Mouse (Mus musculus) hindbrain, embryonic 14.5 days (tissue): ENCODE measurements around the gene Olfr1274-ps. TPM values are rescaled to one million over a fixed set of nuclear protein-coding genes. Genes with fewer than 3 reads are reported as not detected.
A peak's percentile ranks its signal among the peaks of the same experiment; 100 is the strongest.
"Not testable (repeated sequence)": the region's sequence is repeated elsewhere in the genome, so short reads cannot be mapped to it uniquely, and the experiment has no call there.

Source experiments
- ATAC-seq: fragments of 200-750 bp; cut with Nextera tagmentation; 2 replicates; pipeline ENCODE4 v1.8.0; 2017; ENCODE audit warnings: moderate number of reproducible peaks, mild to moderate bottlenecking, moderate TSS enrichment, moderate library complexity; ENCODE audit not compliant: low FRiP score
- DNase-seq: peaks from one replicate; pipeline ENCODE4 v3.0.0-alpha.2; 2015; ENCODE audit warnings: low spot score
- H3K27ac ChIP-seq: fragments of 300-500 bp; sonication (generic); 2 replicates; pipeline ENCODE4 v1.5.1; 2014; ENCODE audit warnings: mild to moderate bottlenecking, moderate library complexity
- H3K27me3 ChIP-seq: fragments of 300-500 bp; sonication (generic); 2 replicates; pipeline ENCODE4 v1.6.1; 2014; ENCODE audit warnings: mild to moderate bottlenecking, low read length, mixed read lengths; ENCODE audit not compliant: control insufficient read depth, insufficient read depth
- H3K36me3 ChIP-seq: fragments of 300-500 bp; sonication (generic); replicated peaks from 2 replicates; pipeline ENCODE4 v1.6.1; 2014; ENCODE audit not compliant: control insufficient read depth, insufficient read depth
- H3K4me1 ChIP-seq: fragments of 300-500 bp; sonication (generic); replicated peaks from 2 replicates; pipeline ENCODE4 v1.6.1; 2014; ENCODE audit warnings: antibody characterized with exemption, low read length, mixed read lengths; ENCODE audit not compliant: control insufficient read depth, insufficient read depth
- H3K4me2 ChIP-seq: fragments of 300-500 bp; sonication (generic); replicated peaks from 2 replicates; pipeline ENCODE4 v1.6.1; 2014; ENCODE audit warnings: mild to moderate bottlenecking, moderate library complexity
- H3K4me3 ChIP-seq: fragments of 300-500 bp; sonication (generic); replicated peaks from 2 replicates; pipeline ENCODE4 v1.5.1; 2014; ENCODE audit warnings: mild to moderate bottlenecking, low read length
- H3K9ac ChIP-seq: fragments of 300-500 bp; sonication (generic); 2 replicates; pipeline ENCODE4 v1.6.1; 2014
- H3K9me3 ChIP-seq: fragments of 300-500 bp; sonication (generic); 2 replicates; pipeline ENCODE4 v1.6.1; 2016; ENCODE audit warnings: low read length; ENCODE audit not compliant: control insufficient read depth
- WGBS: fragments of 180-500 bp; shearing (Covaris S2); extraction: QIAGEN DNeasy Blood & Tissue Kit; methylation state at CpG from one replicate; pipeline ENCODE4 v1.1.7; 2014; 5-methylcytosine and 5-hydroxymethylcytosine counted together
- polyA plus RNA-seq: library from polyadenylated mRNA; unstranded; fragments of >200 nt; fragmentation: Nextera tagmentation; extraction: Ambion mirVana; gene quantifications from 2 replicates; pipeline ENCODE4 v1.2.1, GENCODE M21; 2014

Olfr1274-ps gene
- not detected in 2 replicates for polyA plus RNA-seq

- H3K4me1 ChIP-seq, H3K4me2 ChIP-seq, H3K4me3 ChIP-seq, DNase-seq, H3K36me3 ChIP-seq, H3K9me3 ChIP-seq, H3K27ac ChIP-seq, H3K9ac ChIP-seq, H3K27me3 ChIP-seq, ATAC-seq: not testable (repeated sequence)
- 88% methylated on average over 5 of the region's 7 CpGs for WGBS
These were observed at the start of gene Olfr1274-ps for GRCm38 (mm10) chr2:90398633-90399107. TSS of gene Olfr1274-ps (plus strand) at chr2:90398683.

- H3K9ac ChIP-seq, H3K4me1 ChIP-seq, H3K36me3 ChIP-seq, H3K4me3 ChIP-seq, H3K27ac ChIP-seq, H3K27me3 ChIP-seq, H3K9me3 ChIP-seq, H3K4me2 ChIP-seq, ATAC-seq, DNase-seq: not testable (repeated sequence)
- no CpG with 5 or more reads among the region's 6 CpGs for WGBS
These were observed 47.4 kb upstream of the Olfr1274-ps start for GRCm38 (mm10) chr2:90351047-90351446.

GRCm38 (mm10) chr2:90351540-90351939, 46.9 kb upstream of the Olfr1274-ps start:
- WGBS = no CpG with 5 or more reads among the region's 3 CpGs
- H3K9me3 ChIP-seq, H3K36me3 ChIP-seq, H3K4me1 ChIP-seq, H3K27me3 ChIP-seq, H3K9ac ChIP-seq, DNase-seq, H3K4me2 ChIP-seq, H3K4me3 ChIP-seq, H3K27ac ChIP-seq: not testable (repeated sequence)
- ATAC-seq = peak; percentile 51; the same call in 1 of the 2 replicates

GRCm38 (mm10) chr2:90359229-90359628, 39.3 kb upstream of the Olfr1274-ps start:
- not testable (repeated sequence) for H3K4me2 ChIP-seq, H3K36me3 ChIP-seq, H3K9me3 ChIP-seq, H3K27ac ChIP-seq, DNase-seq, H3K27me3 ChIP-seq, H3K4me3 ChIP-seq, H3K4me1 ChIP-seq, H3K9ac ChIP-seq, ATAC-seq
- WGBS = no CpG with 5 or more reads among the region's 5 CpGs

GRCm38 (mm10) chr2:90360199-90360598, 38.3 kb upstream of the Olfr1274-ps start:
- not testable (repeated sequence) for H3K4me3 ChIP-seq, H3K9me3 ChIP-seq, H3K9ac ChIP-seq, DNase-seq, H3K36me3 ChIP-seq, H3K27ac ChIP-seq, ATAC-seq, H3K4me1 ChIP-seq, H3K27me3 ChIP-seq, H3K4me2 ChIP-seq
- no CpG with 5 or more reads among the region's 4 CpGs for WGBS

- H3K4me2 ChIP-seq, H3K9me3 ChIP-seq, H3K4me3 ChIP-seq, H3K9ac ChIP-seq, DNase-seq, H3K4me1 ChIP-seq, H3K27ac ChIP-seq, H3K36me3 ChIP-seq, H3K27me3 ChIP-seq: not testable (repeated sequence)
- peak; percentile 48; the same call in 1 of the 2 replicates for ATAC-seq
- WGBS = 64% methylated on average over 4 of the region's 4 CpGs
These were observed 15.8 kb downstream of the Olfr1274-ps start for GRCm38 (mm10) chr2:90414110-90414821.

- H3K36me3 ChIP-seq, ATAC-seq, H3K9me3 ChIP-seq, H3K9ac ChIP-seq, H3K27ac ChIP-seq, H3K4me1 ChIP-seq, DNase-seq, H3K4me3 ChIP-seq, H3K27me3 ChIP-seq, H3K4me2 ChIP-seq: not testable (repeated sequence)
- 90% methylated on average over 6 of the region's 6 CpGs for WGBS
These were observed 23.8 kb downstream of the Olfr1274-ps start for GRCm38 (mm10) chr2:90422282-90422681.

GRCm38 (mm10) chr2:90424937-90425336, 26.5 kb downstream of the Olfr1274-ps start:
- not testable (repeated sequence) for H3K4me1 ChIP-seq, H3K27me3 ChIP-seq, H3K4me3 ChIP-seq, H3K9ac ChIP-seq, H3K36me3 ChIP-seq, ATAC-seq, H3K9me3 ChIP-seq, DNase-seq, H3K27ac ChIP-seq, H3K4me2 ChIP-seq
- no CpG with 5 or more reads among the region's 4 CpGs for WGBS

- DNase-seq, H3K36me3 ChIP-seq, H3K4me3 ChIP-seq, H3K9ac ChIP-seq, H3K9me3 ChIP-seq, H3K27me3 ChIP-seq, H3K4me1 ChIP-seq, H3K4me2 ChIP-seq, H3K27ac ChIP-seq: not testable (repeated sequence)
- WGBS = no CpG with 5 or more reads among the region's 11 CpGs
- peak; percentile 27; the same call in 1 of the 2 replicates for ATAC-seq
These were observed 30.7 kb downstream of the Olfr1274-ps start for GRCm38 (mm10) chr2:90428988-90429717.
